Mouse (Mus musculus) heart, embryonic 13.5 days (tissue): ENCODE data around the gene Dbnl. TPM values are rescaled to one million over a fixed set of nuclear protein-coding genes. Genes with fewer than 3 reads are reported as not detected.

Source experiments
- ATAC-seq: fragments of 200-750 bp; cut with Nextera tagmentation; 2 replicates; pipeline ENCODE4 v1.8.0; 2017; ENCODE audit warnings: moderate TSS enrichment; ENCODE audit not compliant: insufficient number of reproducible peaks, low FRiP score, low TSS enrichment; ENCODE audit errors: extremely low read depth
- H3K27ac ChIP-seq: fragments of 300-500 bp; sonication (generic); replicated peaks from 2 replicates; pipeline ENCODE4 v1.5.1; 2015; ENCODE audit warnings: moderate library complexity, mild to moderate bottlenecking, inconsistent platforms
- H3K27me3 ChIP-seq: fragments of 300-500 bp; sonication (generic); replicated peaks from 2 replicates; pipeline ENCODE4 v1.6.1; 2015; ENCODE audit warnings: mild to moderate bottlenecking, inconsistent platforms
- H3K36me3 ChIP-seq: fragments of 300-500 bp; sonication (generic); 2 replicates; pipeline ENCODE4 v1.6.1; 2015; ENCODE audit warnings: mild to moderate bottlenecking, inconsistent platforms
- H3K4me1 ChIP-seq: fragments of 300-500 bp; sonication (generic); 2 replicates; pipeline ENCODE4 v1.6.1; 2015; ENCODE audit warnings: inconsistent platforms
- H3K4me2 ChIP-seq: fragments of 300-500 bp; sonication (generic); 2 replicates; pipeline ENCODE4 v1.6.1; 2015; ENCODE audit warnings: inconsistent platforms, mild to moderate bottlenecking, moderate library complexity
- H3K4me3 ChIP-seq: fragments of 300-500 bp; sonication (generic); 2 replicates; pipeline ENCODE4 v1.5.1; 2015; ENCODE audit warnings: moderate library complexity, mild to moderate bottlenecking, inconsistent platforms
- H3K9ac ChIP-seq: fragments of 300-500 bp; sonication (generic); 2 replicates; pipeline ENCODE4 v1.6.1; 2015; ENCODE audit warnings: inconsistent platforms, mild to moderate bottlenecking, moderate library complexity
- H3K9me3 ChIP-seq: fragments of 300-500 bp; sonication (generic); 2 replicates; pipeline ENCODE4 v1.6.1; 2016; ENCODE audit warnings: inconsistent platforms
- WGBS: fragments of 180-500 bp; shearing (Covaris S2); methylation state at CpG from one replicate; pipeline ENCODE4 v1.1.7; 2015; ENCODE audit warnings: mixed read lengths; 5-methylcytosine and 5-hydroxymethylcytosine counted together
- polyA plus RNA-seq: library from polyadenylated mRNA; unstranded; fragments of >200 nt; fragmentation: Nextera tagmentation; extraction: Ambion mirVana; gene quantifications from 2 replicates; pipeline ENCODE4 v1.2.1, GENCODE M21; 2015

Dbnl gene
- polyA plus RNA-seq, 1 experiment from 2014 or later: 85.7 TPM

DNA sequence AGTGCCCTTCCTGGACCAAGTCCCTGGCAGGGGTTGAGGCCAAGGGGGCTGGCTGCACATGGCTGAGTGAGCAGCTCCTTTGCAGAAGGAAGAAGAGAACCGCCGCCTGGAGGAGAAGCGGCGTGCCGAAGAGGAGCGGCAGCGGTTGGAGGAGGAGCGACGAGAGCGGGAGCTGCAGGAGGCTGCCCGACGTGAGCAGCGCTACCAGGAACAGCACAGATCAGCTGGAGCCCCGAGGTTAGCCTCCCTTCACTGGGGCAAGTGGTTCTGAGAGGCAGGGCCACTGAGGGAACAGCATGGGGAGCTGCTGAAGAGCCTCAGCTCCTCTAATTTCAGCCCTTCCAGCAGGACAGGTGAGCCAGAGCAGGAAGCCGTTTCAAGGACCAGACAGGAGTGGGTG is 8.7 kb downstream of the Dbnl start:
- Histone ChIP-seq H3K27me3 (no peaks in the 10 kb centered on the region), H3K9me3 (no peaks in the 10 kb centered on the region), H3K36me3 (peaks cover 94% of the 10 kb centered on the region), H3K9ac (no peak overlapping the region), H3K27ac (no peak overlapping the region), H3K4me2 (no peak overlapping the region), H3K4me1 (peaks cover 48% of the 10 kb centered on the region), H3K4me3 (no peak overlapping the region)
- 80% methylated on average over 15 of the region's 15 CpGs for WGBS
- no peak for ATAC-seq

DNA sequence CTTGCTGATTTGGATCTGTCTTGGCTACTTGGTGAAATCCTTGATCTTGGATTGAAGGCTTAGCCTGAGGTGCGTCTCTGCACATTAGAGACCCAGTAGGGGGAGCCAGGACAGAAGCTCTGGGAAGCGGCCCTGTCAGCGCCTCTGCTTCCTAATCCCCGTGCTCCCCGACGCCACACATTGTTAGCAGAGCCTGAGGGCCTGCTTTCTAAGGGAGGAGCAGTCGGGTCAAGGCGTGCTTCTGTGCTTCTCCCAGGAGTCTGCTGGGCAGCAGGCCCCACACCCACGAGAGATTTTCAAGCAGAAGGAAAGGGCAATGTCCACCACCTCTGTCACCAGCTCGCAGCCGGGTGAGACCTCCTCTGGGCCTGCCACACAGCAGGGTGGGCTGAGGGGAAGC is 9.1 kb downstream of the Dbnl start:
- WGBS: 56% methylated on average over 11 of the region's 11 CpGs
- Histone ChIP-seq H3K27ac (no peak overlapping the region), H3K4me1 (peaks cover 50% of the 10 kb centered on the region), H3K27me3 (no peaks in the 10 kb centered on the region), H3K4me2 (no peak overlapping the region), H3K9me3 (no peaks in the 10 kb centered on the region), H3K36me3 (peaks cover 90% of the 10 kb centered on the region), H3K9ac (no peak overlapping the region), H3K4me3 (no peak overlapping the region)
- no peak for ATAC-seq

DNA sequence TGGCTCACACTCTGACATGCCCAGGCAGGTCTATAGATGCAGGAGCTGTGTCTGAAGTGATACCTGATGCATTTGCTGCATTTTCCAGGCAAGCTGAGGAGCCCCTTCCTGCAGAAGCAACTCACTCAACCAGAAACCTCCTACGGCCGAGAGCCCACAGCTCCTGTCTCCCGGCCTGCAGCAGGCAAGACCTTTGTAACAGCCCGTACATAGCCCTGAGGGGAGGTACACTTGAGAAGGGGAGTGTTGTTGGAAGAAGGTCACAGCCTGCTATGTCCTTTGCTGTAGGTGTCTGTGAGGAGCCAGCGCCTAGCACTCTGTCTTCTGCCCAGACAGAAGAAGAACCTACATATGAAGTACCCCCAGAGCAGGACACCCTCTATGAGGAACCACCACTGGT is 9.6 kb downstream of the Dbnl start:
- no peaks in the 10 kb centered on the region for H3K9me3 ChIP-seq
- H3K27me3 ChIP-seq: no peaks in the 10 kb centered on the region
- H3K27ac ChIP-seq: no peak overlapping the region
- H3K9ac ChIP-seq: no peak overlapping the region
- no peak for ATAC-seq
- no peak overlapping the region for H3K4me3 ChIP-seq
- 79% methylated on average over 5 of the region's 5 CpGs for WGBS
- H3K4me1 ChIP-seq: peaks cover 50% of the 10 kb centered on the region
- H3K36me3 ChIP-seq: peaks cover 84% of the 10 kb centered on the region
- H3K4me2 ChIP-seq: no peak overlapping the region

DNA sequence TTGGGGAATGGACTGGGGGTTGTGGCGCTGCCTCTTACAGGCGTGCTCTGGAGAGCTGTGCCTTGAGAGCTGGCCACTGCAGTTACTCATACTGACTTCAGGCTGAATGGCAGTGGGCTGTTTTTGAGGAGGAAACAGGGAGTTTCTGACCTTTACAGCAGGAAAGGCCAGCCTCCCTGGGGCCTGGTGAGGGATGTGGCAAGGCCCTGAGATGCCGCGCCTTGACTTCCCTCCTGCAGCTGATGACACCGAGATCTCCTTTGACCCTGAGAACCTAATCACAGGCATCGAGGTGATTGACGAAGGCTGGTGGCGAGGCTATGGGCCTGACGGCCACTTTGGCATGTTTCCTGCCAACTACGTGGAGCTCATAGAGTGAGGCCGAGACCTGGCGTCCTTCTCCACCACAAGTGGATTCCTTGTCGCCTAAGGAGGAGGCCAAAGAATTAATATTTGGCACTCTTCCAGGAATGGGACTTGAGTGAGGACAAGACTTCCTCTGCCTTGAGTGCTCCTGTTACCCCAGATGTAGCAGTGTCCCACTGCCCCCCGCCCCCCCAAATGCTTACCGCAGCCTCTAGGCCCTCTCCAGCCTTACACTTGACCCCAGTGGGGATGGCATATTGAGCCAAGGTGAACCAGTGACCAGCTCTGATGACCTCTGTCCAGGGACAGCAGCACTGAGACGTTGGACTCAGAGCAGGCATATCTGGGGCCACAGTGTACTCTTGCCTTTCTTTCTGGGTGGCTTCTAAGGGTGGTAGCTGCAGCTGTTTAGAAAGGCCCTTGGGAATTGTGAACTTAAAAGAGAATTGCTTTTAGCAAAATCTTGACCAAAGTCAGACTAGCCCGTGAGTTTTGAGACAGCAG is 11.6 kb downstream of the Dbnl start:
- 62% methylated on average over 17 of the region's 17 CpGs for WGBS

DNA sequence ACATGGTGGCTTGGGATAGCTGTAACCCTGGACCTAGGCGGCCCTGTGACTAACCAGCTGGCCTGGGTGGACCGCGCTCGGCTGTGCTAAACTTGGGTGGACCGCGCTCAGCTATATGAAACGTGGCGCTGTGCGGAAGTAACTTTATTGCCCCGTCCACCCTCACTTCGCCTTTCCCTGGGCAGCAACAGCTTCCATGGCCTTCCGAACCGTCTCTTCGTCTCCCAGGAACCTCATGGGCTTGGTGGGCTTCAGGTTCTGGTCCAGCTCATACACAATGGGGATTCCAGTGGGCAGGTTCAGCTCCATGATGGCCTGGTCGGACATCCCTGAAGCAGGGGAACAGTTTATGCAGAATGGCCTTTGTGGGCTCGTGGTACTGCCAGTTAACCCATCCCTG is 13.2 kb downstream of the Dbnl start:
- Histone ChIP-seq H3K27me3 (no peaks in the 10 kb centered on the region), H3K4me3 (peak overlapping the region; percentile 60), H3K9me3 (no peaks in the 10 kb centered on the region), H3K27ac (peak overlapping the region; percentile 89), H3K4me2 (peak overlapping the region; percentile 77), H3K36me3 (peaks cover 50% of the 10 kb centered on the region), H3K4me1 (peaks cover 39% of the 10 kb centered on the region), H3K9ac (peak overlapping the region; percentile 83)
- WGBS: 91% methylated on average over 16 of the region's 16 CpGs
- ATAC-seq: no peak

More for the DNA sequence above, 11.6 kb downstream of the Dbnl start:
- Histone ChIP-seq H3K9me3 (no peaks in the 10 kb centered on the region), H3K36me3 (peaks cover 66% of the 10 kb centered on the region), H3K4me3 (no peak overlapping the region), H3K9ac (no peak overlapping the region; the same call in 1 of the 2 replicates), H3K27me3 (no peaks in the 10 kb centered on the region), H3K4me1 (peaks cover 52% of the 10 kb centered on the region), H3K27ac (0 out of 2 replicates have a peak overlapping the region, but pooled peaks have one; percentile 14), H3K4me2 (no peak overlapping the region)
- ATAC-seq: no peak

DNA sequence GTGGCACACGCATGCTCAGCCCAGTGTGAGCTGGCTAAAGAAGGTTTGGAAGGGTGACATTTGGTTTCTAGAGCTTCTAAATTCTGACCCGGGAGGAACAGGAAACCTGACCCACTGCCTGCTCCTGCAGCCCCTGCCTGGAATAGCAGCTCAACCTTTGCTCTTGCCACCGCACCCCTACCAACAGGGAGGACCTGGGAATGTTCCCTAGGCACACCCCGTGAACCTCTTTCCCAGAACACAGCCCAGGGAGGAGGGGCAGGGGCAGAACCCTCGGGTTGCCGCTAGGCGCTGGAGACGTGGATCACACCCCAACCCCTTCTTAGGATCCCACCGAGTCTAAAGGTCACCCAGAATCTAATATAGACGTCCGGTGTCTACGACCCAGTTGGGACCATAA is 13.7 kb downstream of the Dbnl start:
- Histone ChIP-seq H3K36me3 (peaks cover 45% of the 10 kb centered on the region), H3K9ac (peak overlapping the region; percentile 83), H3K9me3 (no peaks in the 10 kb centered on the region), H3K27me3 (no peaks in the 10 kb centered on the region), H3K4me3 (peak overlapping the region; percentile 60), H3K4me2 (peak overlapping the region; percentile 77), H3K4me1 (peaks cover 39% of the 10 kb centered on the region), H3K27ac (peak overlapping the region; percentile 89)
- ATAC-seq: no peak
- WGBS: 34% methylated on average over 12 of the region's 12 CpGs

DNA sequence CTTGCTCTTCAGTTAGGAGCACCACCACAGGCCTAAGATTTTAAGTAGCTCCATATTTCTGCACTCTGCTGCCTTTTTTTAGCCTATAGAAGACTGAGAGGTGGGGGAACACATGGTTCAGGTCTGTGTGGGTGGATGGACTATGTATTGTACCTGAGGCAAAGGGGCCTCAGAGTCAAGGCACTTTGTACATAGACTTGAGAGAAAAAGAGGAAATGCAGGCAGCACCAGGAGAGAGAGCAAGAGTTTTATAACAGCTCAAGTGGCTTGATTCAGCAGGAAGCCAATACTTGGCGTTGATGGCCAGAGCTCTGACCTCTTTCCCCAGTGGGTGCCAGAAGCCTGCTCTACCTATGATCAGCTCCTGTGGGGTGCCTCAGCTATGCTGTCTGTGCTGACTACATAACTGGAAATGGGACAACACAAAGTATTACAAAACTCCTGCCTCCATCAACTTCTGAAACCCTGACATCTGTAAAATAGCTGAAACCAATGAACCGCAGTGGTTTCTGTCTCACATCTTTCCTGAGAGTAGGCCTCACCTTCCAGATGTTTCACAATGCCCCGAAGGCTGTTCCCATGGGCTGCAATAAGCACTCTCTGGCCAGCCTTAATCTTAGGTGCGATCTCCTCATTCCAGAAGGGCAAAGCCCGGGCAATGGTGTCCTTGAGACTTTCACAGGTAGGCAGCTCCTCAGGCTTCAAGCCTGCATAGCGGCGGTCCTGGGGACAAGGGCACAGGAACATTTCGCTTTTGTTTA is 14.3 kb downstream of the Dbnl start:
- H3K4me1 ChIP-seq: peaks cover 39% of the 10 kb centered on the region
- peaks cover 39% of the 10 kb centered on the region for H3K36me3 ChIP-seq
- H3K9me3 ChIP-seq: no peaks in the 10 kb centered on the region
- no peaks in the 10 kb centered on the region for H3K27me3 ChIP-seq
- peak overlapping the region; percentile 89 for H3K27ac ChIP-seq
- WGBS: 37% methylated on average over 8 of the region's 8 CpGs
- H3K9ac ChIP-seq: peak overlapping the region; percentile 83
- ATAC-seq: no peak
- H3K4me2 ChIP-seq: peak overlapping the region; percentile 77
- H3K4me3 ChIP-seq: peak overlapping the region; percentile 60

DNA sequence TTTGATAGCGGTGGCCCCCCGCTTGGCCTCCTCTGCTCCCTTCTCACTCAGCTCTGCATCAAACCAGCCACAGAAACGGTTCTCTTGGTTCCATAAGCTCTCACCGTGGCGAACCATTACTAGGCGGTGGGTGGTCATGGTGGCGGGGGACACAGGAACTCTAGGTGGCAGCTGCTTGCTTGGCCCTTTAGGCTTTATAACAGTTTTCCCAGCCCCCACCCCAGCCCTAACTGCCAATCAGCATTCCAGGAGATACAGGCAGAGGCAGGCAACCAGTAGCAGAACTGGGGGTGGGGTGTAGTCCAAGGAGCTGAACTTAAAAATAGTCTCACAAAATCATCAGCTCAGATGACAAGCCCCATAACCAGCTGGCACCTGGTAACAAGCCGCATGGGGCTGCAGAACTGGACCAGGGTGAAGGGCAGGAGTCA is 15.3 kb downstream of the Dbnl start, which contains the start of gene Pgam2:
Pgam2 (minus strand) TSS at position 183 of the 431 bp plus-strand sequence.
- Histone ChIP-seq H3K4me3 (peak within 1 kb of the TSS; percentile 60), H3K4me1 (peaks cover 39% of the 10 kb centered on the region), H3K36me3 (peaks cover 31% of the 10 kb centered on the region), H3K4me2 (peak within 1 kb of the TSS; percentile 77), H3K9me3 (no peaks in the 10 kb centered on the region), H3K9ac (peak within 1 kb of the TSS; percentile 83), H3K27ac (peak within 1 kb of the TSS; percentile 89), H3K27me3 (no peaks in the 10 kb centered on the region)
- 25% methylated on average over 8 of the region's 8 CpGs for WGBS
- peak; percentile 55; the same call in 1 of the 2 replicates for ATAC-seq

DNA sequence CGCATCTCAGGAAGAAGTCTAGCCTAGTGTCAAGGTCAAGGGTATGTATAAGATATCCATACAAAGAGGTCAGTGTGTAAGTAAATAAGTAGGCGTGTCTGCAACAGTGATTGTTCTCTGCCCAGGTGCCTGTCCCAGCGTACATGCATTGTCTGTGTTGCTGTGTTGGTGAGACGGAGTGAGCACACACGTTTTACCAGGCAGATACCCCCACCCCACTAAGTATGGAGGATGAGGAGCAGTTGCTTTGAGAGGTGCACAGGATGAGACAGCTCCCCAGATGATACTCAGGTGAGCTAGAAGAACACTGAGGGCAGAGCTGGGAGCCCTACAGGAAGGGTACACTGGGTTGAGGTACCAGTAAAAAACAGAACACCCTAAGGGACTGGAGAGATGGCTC is 15.9 kb downstream of the Dbnl start:
- H3K4me2 ChIP-seq: peak overlapping the region; percentile 77

DNA sequence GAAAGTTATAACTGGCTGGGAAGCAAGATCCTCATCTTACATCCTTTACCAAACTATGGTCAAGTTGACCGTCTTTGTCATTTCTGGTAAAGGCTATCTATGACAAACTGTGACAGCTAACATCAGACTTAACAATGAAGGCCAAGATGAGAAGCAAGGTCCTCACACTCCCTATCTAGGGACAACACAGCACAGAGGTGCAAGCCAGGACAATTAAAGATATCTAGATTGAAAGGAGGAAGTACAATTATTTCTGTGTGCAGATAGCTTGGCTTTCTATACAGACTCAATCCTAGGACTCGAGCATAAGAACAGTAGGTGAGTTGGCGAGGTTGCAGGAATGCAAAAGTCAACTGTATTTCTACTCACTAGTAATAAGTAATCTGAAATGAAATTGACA is 17.4 kb downstream of the Dbnl start:
- H3K4me1 ChIP-seq: peaks cover 24% of the 10 kb centered on the region
- no peak overlapping the region for H3K9ac ChIP-seq
- H3K4me3 ChIP-seq: no peak overlapping the region
- H3K36me3 ChIP-seq: peaks cover 9% of the 10 kb centered on the region
- no peak for ATAC-seq
- no peaks in the 10 kb centered on the region for H3K27me3 ChIP-seq
- 68% methylated on average over 3 of the region's 3 CpGs for WGBS
- H3K4me2 ChIP-seq: no peak overlapping the region
- H3K9me3 ChIP-seq: no peaks in the 10 kb centered on the region
- H3K27ac ChIP-seq: no peak overlapping the region

More for the DNA sequence above, 15.9 kb downstream of the Dbnl start:
- Histone ChIP-seq H3K9ac (peak overlapping the region; percentile 54; the same call in 1 of the 2 replicates), H3K27ac (peak overlapping the region; percentile 79), H3K4me3 (no peak overlapping the region), H3K36me3 (peaks cover 25% of the 10 kb centered on the region), H3K27me3 (no peaks in the 10 kb centered on the region), H3K9me3 (no peaks in the 10 kb centered on the region), H3K4me1 (peaks cover 39% of the 10 kb centered on the region)
- 57% methylated on average over 5 of the region's 5 CpGs for whole genome bisulfite sequencing
- no peak for ATAC-seq

DNA sequence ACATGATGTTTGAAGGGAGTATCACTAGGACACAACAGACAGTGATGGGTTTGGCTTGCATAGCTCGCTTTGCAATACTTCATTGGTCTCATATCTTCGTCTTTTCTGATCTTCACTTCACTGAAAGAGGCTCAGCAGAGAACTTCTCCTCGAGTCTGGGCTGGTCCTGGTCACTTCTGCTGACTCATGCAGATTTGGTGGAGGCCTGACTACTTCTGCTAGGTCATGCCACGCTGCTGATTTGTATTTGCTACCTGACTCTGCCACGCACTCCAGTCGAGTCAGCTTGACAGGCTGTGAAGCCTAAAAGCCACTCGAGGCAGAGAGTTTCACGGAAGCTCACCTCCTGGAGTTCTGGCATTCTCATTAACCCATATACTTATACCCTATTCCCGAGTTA is 19.7 kb downstream of the Dbnl start:
- Histone ChIP-seq H3K27ac (no peak overlapping the region), H3K27me3 (no peaks in the 10 kb centered on the region), H3K4me2 (no peak overlapping the region), H3K4me3 (no peak overlapping the region), H3K9me3 (no peaks in the 10 kb centered on the region), H3K9ac (no peak overlapping the region), H3K36me3 (no peaks in the 10 kb centered on the region), H3K4me1 (peaks cover 10% of the 10 kb centered on the region)
- ATAC-seq: no peak
- 74% methylated on average over 9 of the region's 9 CpGs for WGBS
